Mouse (Mus musculus) brain, embryonic 14.5 days (tissue): ENCODE data around the gene Fam189b.

Source experiments
- CTCF ChIP-seq: fragments of 200-500 bp; IDR thresholded peaks from 2 replicates; pipeline ENCODE4 v1.5.1; 2012; ENCODE audit warnings: inconsistent platforms, mild to moderate bottlenecking, moderate library complexity, borderline replicate concordance; ENCODE audit not compliant: insufficient read depth, insufficient read length; ENCODE audit errors: extremely low read depth
- POLR2A ChIP-seq: fragments of 200-500 bp; IDR thresholded peaks from 2 replicates; pipeline ENCODE4 v1.6.1; 2012; ENCODE audit warnings: mild to moderate bottlenecking, inconsistent platforms, borderline replicate concordance; ENCODE audit not compliant: poor library complexity, insufficient read depth, insufficient read length, severe bottlenecking; ENCODE audit errors: extremely low read depth

DNA sequence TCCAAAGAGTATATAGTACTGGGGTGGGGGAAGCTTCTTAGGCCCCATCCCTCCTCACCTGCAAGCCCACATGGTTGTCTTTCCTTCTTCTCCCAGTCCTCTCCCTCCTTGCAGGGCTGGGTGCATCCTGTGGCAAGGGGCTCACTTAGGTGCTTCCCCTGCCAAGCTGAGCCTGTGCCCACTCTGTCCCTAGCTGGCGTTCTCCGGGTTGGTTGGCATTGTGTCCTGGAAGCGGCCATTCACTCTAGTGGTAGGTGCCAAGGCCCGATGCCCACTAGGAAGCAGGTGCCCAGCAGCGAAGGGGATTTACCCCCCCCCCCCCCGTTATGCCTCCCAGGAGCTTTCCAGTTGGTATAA, 994 bp downstream of the Fam189b start:
- no peak for TF ChIP-seq CTCF
- TF ChIP-seq POLR2A = no peak
